Mouse (Mus musculus) stomach, embryonic 15.5 days (tissue): ENCODE measurements at regions not wholly inside any gene's neighbourhood (a gene's known extent, or its start where the extent isn't known, plus 50 kb on each side); places are given as distances from the start of the nearest gene placed in this dataset.
"Not testable (repeated sequence)": the region's sequence is repeated elsewhere in the genome, so short reads cannot be mapped to it uniquely, and the experiment has no call there.

ENCODE experiments used
- ATAC-seq: fragments of 200-750 bp; cut with Nextera tagmentation; 2 replicates; pipeline ENCODE4 v1.8.0; 2017; ENCODE audit warnings: low read depth, moderate number of reproducible peaks, moderate TSS enrichment; ENCODE audit not compliant: insufficient read depth, low FRiP score
- H3K27ac ChIP-seq: fragments of 300-500 bp; sonication (generic); 2 replicates; pipeline ENCODE4 v1.5.1; 2015; ENCODE audit warnings: mild to moderate bottlenecking, inconsistent platforms
- H3K27me3 ChIP-seq: fragments of 300-500 bp; sonication (generic); replicated peaks from 2 replicates; pipeline ENCODE4 v1.6.1; 2015; ENCODE audit warnings: inconsistent platforms
- H3K36me3 ChIP-seq: fragments of 300-500 bp; sonication (generic); 2 replicates; pipeline ENCODE4 v1.6.1; 2015; ENCODE audit warnings: inconsistent platforms
- H3K4me1 ChIP-seq: fragments of 300-500 bp; sonication (generic); 2 replicates; pipeline ENCODE4 v1.6.1; 2015; ENCODE audit warnings: inconsistent platforms
- H3K4me2 ChIP-seq: fragments of 300-500 bp; sonication (generic); 2 replicates; pipeline ENCODE4 v1.6.1; 2015; ENCODE audit warnings: mild to moderate bottlenecking, inconsistent platforms
- H3K4me3 ChIP-seq: fragments of 300-500 bp; sonication (generic); replicated peaks from 2 replicates; pipeline ENCODE4 v1.5.1; 2015; ENCODE audit warnings: inconsistent platforms
- H3K9ac ChIP-seq: fragments of 300-500 bp; sonication (generic); 2 replicates; pipeline ENCODE4 v1.6.1; 2015; ENCODE audit warnings: inconsistent platforms
- H3K9me3 ChIP-seq: fragments of 300-500 bp; sonication (generic); 2 replicates; pipeline ENCODE4 v1.6.1; 2016; ENCODE audit warnings: inconsistent platforms
- WGBS: fragments of 180-500 bp; shearing (Covaris S2); methylation state at CpG from one replicate; pipeline ENCODE4 v1.1.7; 2015; 5-methylcytosine and 5-hydroxymethylcytosine counted together

GRCm38 (mm10) chr11:22573166-22573565, 61.3 kb downstream of the Tmem17 start:
- Histone ChIP-seq H3K4me1 (no peaks in the 10 kb centered on the region), H3K36me3 (no peaks in the 10 kb centered on the region), H3K9ac (no peak overlapping the region), H3K9me3 (no peaks in the 10 kb centered on the region), H3K27me3 (no peaks in the 10 kb centered on the region), H3K4me2 (no peak overlapping the region), H3K27ac (no peak overlapping the region), H3K4me3 (no peak overlapping the region)
- 83% methylated on average over 2 of the region's 2 CpGs for WGBS
- ATAC-seq: no peak

- Histone ChIP-seq H3K4me1 (no peaks in the 10 kb centered on the region), H3K4me2 (no peak overlapping the region), H3K36me3 (no peaks in the 10 kb centered on the region), H3K27me3 (no peaks in the 10 kb centered on the region), H3K9ac (no peak overlapping the region), H3K4me3 (no peak overlapping the region), H3K27ac (no peak overlapping the region), H3K9me3 (no peaks in the 10 kb centered on the region)
- 70% methylated on average over 3 of the region's 3 CpGs for WGBS
- ATAC-seq: no peak
These were observed 61.9 kb downstream of the Tmem17 start for GRCm38 (mm10) chr11:22573802-22574201.

DNA sequence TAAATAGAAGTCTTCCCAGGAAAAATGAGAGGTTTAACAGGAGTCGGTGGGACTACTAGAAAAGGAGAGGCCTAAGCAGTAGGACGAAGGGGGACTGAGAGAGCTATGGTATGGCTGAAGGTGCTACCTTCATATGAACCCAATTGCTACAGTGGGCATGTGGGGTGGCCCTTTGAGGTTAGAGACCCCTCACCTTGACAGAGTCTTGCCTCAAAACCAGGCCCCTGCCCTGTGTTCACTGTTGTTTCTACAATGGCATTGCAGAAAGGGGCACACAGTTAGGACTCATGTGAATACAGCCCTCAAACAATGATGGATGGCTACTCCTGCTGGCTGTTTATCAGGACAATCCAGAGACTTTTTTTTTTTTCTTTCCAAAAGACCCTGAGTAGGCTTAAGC, 62.6 kb downstream of the Tmem17 start:
- no peak for ATAC-seq
- H3K9ac ChIP-seq: no peak overlapping the region
- no peak overlapping the region for H3K27ac ChIP-seq
- WGBS: 86% methylated on average over 2 of the region's 2 CpGs
- no peaks in the 10 kb centered on the region for H3K9me3 ChIP-seq
- no peak overlapping the region for H3K4me3 ChIP-seq
- no peaks in the 10 kb centered on the region for H3K36me3 ChIP-seq
- no peaks in the 10 kb centered on the region for H3K27me3 ChIP-seq
- H3K4me2 ChIP-seq: no peak overlapping the region
- H3K4me1 ChIP-seq: no peaks in the 10 kb centered on the region

DNA sequence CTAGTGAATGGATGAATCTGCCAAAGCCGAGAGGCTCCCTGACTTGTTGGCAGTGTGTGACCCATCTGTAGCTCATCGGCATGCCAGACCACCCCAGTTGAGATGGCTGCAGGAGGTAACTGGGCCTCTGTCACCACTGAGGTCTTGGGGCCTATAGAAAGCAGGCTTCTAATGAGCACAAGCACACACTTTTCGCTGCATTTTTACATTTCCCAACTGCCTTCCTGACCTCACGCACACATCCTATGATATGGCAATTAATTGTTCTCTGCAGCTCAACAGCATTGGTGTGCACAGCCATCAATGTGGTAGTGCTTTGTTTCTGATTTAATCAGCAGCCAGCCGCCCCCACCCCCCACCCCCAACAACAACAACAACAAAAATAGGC, 72.2 kb downstream of the Tmem17 start:
- 0 out of 2 replicates have a peak, but pooled peaks have one; percentile 23 for ATAC-seq
- WGBS: 42% methylated on average over 5 of the region's 5 CpGs
- no peak overlapping the region for H3K4me3 ChIP-seq
- H3K9me3 ChIP-seq: no peaks in the 10 kb centered on the region
- H3K27me3 ChIP-seq: no peaks in the 10 kb centered on the region
- H3K9ac ChIP-seq: no peak overlapping the region
- peak overlapping the region; percentile 19; the same call in 1 of the 2 replicates for H3K27ac ChIP-seq
- H3K4me2 ChIP-seq: peak overlapping the region; percentile 42
- H3K4me1 ChIP-seq: peaks cover 27% of the 10 kb centered on the region
- no peaks in the 10 kb centered on the region for H3K36me3 ChIP-seq

DNA sequence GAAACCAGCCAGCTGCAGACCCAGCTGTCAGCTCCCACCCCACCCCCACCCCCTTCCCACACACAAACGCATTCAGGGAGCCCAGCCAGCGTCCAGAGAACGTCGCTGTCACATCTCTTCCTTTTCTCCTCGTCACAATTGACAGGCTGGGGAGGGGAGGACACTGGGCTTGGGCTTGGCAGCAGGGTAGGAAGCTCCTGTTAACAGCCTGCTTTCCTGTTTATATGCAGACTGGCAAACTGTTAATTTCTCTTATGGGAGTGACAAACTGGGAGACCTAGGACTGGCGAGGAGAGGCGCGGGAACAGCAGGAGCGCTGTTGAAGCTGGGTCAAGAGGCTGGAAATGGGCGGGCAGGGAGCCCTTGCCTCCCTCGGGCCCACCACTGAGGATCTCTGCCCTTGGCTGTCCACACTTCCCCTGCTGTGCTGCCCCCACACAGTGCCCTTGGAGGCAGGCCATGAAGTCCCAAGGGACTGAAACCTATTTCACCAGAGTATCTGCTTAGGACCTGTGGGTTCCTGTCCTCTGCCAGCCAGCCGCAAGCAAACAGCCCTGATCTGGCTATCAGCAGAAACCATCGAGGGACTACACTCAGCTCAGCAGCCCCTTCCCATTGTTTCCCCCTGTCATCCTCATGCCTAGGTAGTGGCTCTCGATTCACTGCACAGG, 72.7 kb downstream of the Tmem17 start:
- peaks cover 31% of the 10 kb centered on the region for H3K4me1 ChIP-seq
- H3K4me3 ChIP-seq: no peak overlapping the region
- ATAC-seq: peak; percentile 61; the same call in 1 of the 2 replicates
- H3K4me2 ChIP-seq: peak overlapping the region; percentile 42
- H3K9ac ChIP-seq: no peak overlapping the region
- H3K36me3 ChIP-seq: no peaks in the 10 kb centered on the region
- no peaks in the 10 kb centered on the region for H3K27me3 ChIP-seq
- 19% methylated on average over 14 of the region's 14 CpGs for WGBS
- H3K9me3 ChIP-seq: no peaks in the 10 kb centered on the region
- H3K27ac ChIP-seq: peak overlapping the region; percentile 48; the same call in 1 of the 2 replicates

- no peaks in the 10 kb centered on the region for H3K9me3 ChIP-seq
- H3K27ac ChIP-seq: peak overlapping the region; percentile 87
- peaks cover 31% of the 10 kb centered on the region for H3K4me1 ChIP-seq
- H3K36me3 ChIP-seq: no peaks in the 10 kb centered on the region
- no peak overlapping the region for H3K4me2 ChIP-seq
- H3K27me3 ChIP-seq: no peaks in the 10 kb centered on the region
- WGBS: 34% methylated on average over 7 of the region's 7 CpGs
- H3K9ac ChIP-seq: no peak overlapping the region
- peak; percentile 51; the same call in 1 of the 2 replicates for ATAC-seq
- no peak overlapping the region for H3K4me3 ChIP-seq
These were observed 75.9 kb downstream of the Tmem17 start for GRCm38 (mm10) chr11:22587691-22588241.

- Histone ChIP-seq H3K4me3 (no peak overlapping the region), H3K27ac (peak overlapping the region; percentile 87), H3K27me3 (no peaks in the 10 kb centered on the region), H3K4me1 (peaks cover 31% of the 10 kb centered on the region), H3K9me3 (no peaks in the 10 kb centered on the region), H3K4me2 (no peak overlapping the region), H3K9ac (no peak overlapping the region), H3K36me3 (no peaks in the 10 kb centered on the region)
- peak; percentile 36; the same call in 1 of the 2 replicates for ATAC-seq
- 50% methylated on average over 2 of the region's 2 CpGs for WGBS
These were observed 76.7 kb downstream of the Tmem17 start for GRCm38 (mm10) chr11:22588546-22588945.

DNA sequence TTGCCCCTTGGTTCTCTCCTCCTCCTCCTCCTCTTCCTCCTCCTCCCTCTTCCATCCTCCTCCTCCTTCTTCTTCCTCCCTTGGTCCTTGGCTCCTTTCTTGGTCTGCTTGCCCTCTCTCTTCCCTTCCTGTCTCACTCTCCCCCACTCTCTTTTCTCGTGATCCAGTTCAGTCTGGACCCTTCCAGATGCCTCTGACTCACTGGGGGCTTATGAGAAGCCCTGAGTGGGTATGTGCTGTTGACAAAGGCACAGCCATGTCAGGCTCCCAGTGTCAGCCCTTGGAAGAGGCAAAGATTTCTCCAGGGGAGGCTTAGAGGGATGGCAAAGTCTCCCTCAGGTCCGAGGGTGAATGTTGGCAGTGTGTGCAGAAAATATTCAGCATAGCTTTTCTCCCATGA, 78.0 kb downstream of the Tmem17 start:
- Histone ChIP-seq H3K4me3 (no peak overlapping the region), H3K9me3 (no peaks in the 10 kb centered on the region), H3K9ac (no peak overlapping the region), H3K27ac (no peak overlapping the region), H3K4me1 (peaks cover 23% of the 10 kb centered on the region), H3K27me3 (no peaks in the 10 kb centered on the region), H3K4me2 (no peak overlapping the region), H3K36me3 (no peaks in the 10 kb centered on the region)
- whole genome bisulfite sequencing: 64% methylated on average over 2 of the region's 2 CpGs
- ATAC-seq: no peak

- H3K4me3 ChIP-seq, H3K9ac ChIP-seq, H3K36me3 ChIP-seq, H3K27me3 ChIP-seq, ATAC-seq, H3K4me2 ChIP-seq, H3K9me3 ChIP-seq, H3K27ac ChIP-seq: not testable (repeated sequence)
- peaks cover 22% of the 10 kb centered on the region for H3K4me1 ChIP-seq
- WGBS: 85% methylated on average over 14 of the region's 14 CpGs
These were observed 79.2 kb downstream of the Tmem17 start for GRCm38 (mm10) chr11:22591050-22591449.

DNA sequence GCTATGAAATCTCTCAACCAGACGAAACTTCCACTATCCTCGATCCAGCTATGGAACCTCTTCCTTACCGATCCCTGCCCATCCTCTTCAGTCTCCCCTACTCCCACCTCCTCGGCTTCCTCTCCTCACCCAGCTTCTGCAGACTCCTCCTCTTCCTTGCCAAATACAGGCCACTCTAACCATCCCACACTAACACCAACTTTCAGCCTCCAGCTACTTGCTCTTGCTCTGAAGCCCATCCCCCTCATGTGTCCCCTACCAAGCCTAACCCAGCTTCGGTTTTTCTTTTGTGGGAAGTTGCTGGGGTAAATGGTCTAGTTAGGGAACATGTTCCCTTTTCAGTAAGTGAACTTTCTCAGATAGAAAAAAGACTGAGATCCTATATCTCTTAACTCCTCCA, 80.8 kb downstream of the Tmem17 start:
- 86% methylated on average over 5 of the region's 5 CpGs for WGBS
- no peak for ATAC-seq
- H3K9me3 ChIP-seq: no peaks in the 10 kb centered on the region
- no peak overlapping the region for H3K27ac ChIP-seq
- no peak overlapping the region for H3K9ac ChIP-seq
- no peak overlapping the region for H3K4me3 ChIP-seq
- no peaks in the 10 kb centered on the region for H3K36me3 ChIP-seq
- no peak overlapping the region for H3K4me2 ChIP-seq
- H3K4me1 ChIP-seq: peaks cover 18% of the 10 kb centered on the region
- no peaks in the 10 kb centered on the region for H3K27me3 ChIP-seq

DNA sequence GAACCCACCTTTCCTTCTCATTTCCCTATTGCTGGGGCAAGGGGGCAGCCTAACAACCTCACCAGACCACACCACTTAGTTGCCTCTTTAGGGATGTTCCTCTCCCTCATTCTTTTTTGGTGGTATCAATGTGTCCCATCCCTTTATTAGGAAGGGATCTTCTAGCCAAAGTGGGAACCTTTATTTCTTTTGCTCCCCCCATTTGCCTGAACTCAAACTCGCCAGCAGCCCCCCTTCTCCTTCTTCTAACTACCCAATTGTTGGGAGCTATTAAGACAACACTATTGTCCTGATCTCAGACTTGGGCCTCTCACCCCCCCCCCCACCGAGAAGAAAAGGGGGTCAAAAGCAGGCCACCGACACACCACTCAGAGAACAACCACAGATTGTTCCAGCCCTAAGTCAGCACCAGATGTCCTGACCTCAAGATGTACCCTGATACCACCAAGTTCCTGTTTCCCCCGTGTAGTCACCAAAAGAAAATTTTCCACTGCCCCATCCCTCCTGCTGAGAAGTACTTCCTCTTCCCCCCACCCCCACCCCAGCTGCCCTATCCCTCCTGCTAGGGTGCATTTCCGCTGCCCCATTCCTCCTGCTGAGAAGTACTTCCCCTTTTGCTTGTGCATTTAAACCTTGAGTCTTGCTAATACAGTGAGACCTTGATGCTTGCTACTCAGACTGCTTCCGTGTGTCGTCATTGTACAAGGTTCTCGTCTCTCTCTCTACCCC, 84.4 kb downstream of the Tmem17 start:
- 78% methylated on average over 8 of the region's 8 CpGs for WGBS
- H3K27me3 ChIP-seq: no peaks in the 10 kb centered on the region
- H3K36me3 ChIP-seq: no peaks in the 10 kb centered on the region
- H3K4me3 ChIP-seq: no peak overlapping the region
- no peak overlapping the region for H3K4me2 ChIP-seq
- H3K4me1 ChIP-seq: no peaks in the 10 kb centered on the region
- H3K9ac ChIP-seq: no peak overlapping the region
- no peaks in the 10 kb centered on the region for H3K9me3 ChIP-seq
- ATAC-seq: no peak
- H3K27ac ChIP-seq: no peak overlapping the region

DNA sequence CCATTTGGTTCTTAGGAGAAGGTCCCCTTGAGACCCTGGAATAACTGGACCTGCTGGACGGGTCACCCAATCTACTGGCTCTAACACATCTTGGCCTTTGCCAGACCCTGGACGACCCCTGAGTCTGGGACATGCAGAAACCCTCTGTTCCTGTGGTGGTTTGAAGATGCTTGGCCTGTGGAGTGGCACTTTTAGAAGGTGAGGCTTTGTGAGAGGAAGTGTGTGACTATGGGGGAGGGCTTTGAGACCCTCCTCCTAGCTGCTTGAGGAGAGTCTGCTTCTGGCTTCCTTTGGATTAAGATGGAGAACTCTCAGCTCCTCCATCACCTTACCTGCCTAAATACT, 84.9 kb downstream of the Tmem17 start:
- Histone ChIP-seq H3K9ac (no peak overlapping the region), H3K36me3 (no peaks in the 10 kb centered on the region), H3K9me3 (no peaks in the 10 kb centered on the region), H3K27me3 (no peaks in the 10 kb centered on the region), H3K4me2 (no peak overlapping the region), H3K4me3 (no peak overlapping the region), H3K27ac (no peak overlapping the region), H3K4me1 (no peaks in the 10 kb centered on the region)
- no peak for ATAC-seq
- WGBS: 90% methylated on average over 2 of the region's 2 CpGs
